Mouse (Mus musculus): ENCODE measurements around the gene Gcm1. TPM values are rescaled to one million over a fixed set of nuclear protein-coding genes. Genes with fewer than 3 reads are reported as not detected.

Gcm1 gene
- polyA plus RNA-seq, 1 experiment from 2014 or later, result not detected

GRCm38 (mm10) chr9:78103965-78104560 is 52.3 kb downstream of the Gcm1 start:
- peak overlapping the region; percentile 90 for H3K4me2 ChIP-seq
- no peaks in the 10 kb centered on the region for H3K27me3 ChIP-seq (replicated peaks)
- peak overlapping the region; percentile 99 for H3K27ac ChIP-seq
- ATAC-seq, result no peak
- peak overlapping the region; percentile 99; the same call in 1 of the 2 replicates for H3K9ac ChIP-seq
- peaks cover 60% of the 10 kb centered on the region for H3K36me3 ChIP-seq
- no peaks in the 10 kb centered on the region for H3K9me3 ChIP-seq (replicated peaks)
- H3K4me1 ChIP-seq, result peaks cover 60% of the 10 kb centered on the region
- H3K4me3 ChIP-seq, result peak overlapping the region; percentile 97
- 79% methylated on average over 8 of the region's 8 CpGs for WGBS (ENCODE audit: insufficient replicate concordance)

GRCm38 (mm10) chr9:78104973-78105372 is 53.2 kb downstream of the Gcm1 start:
- Histone ChIP-seq H3K9ac (peak overlapping the region; percentile 99), H3K4me1 (peaks cover 68% of the 10 kb centered on the region), H3K4me2 (peak overlapping the region; percentile 90), H3K27me3 (replicated peaks) (no peaks in the 10 kb centered on the region), H3K9me3 (replicated peaks) (no peaks in the 10 kb centered on the region), H3K27ac (peak overlapping the region; percentile 99), H3K4me3 (peak overlapping the region; percentile 97), H3K36me3 (peaks cover 51% of the 10 kb centered on the region)
- ATAC-seq, result peak; percentile 30; the same call in 1 of the 2 replicates
- 27% methylated on average over 6 of the region's 6 CpGs for WGBS (ENCODE audit: insufficient replicate concordance)

- Histone ChIP-seq H3K36me3 (peaks cover 46% of the 10 kb centered on the region), H3K4me2 (peak overlapping the region; percentile 90), H3K4me1 (peaks cover 72% of the 10 kb centered on the region), H3K9me3 (replicated peaks) (no peaks in the 10 kb centered on the region), H3K27ac (peak overlapping the region; percentile 99), H3K9ac (peak overlapping the region; percentile 99), H3K27me3 (replicated peaks) (no peaks in the 10 kb centered on the region), H3K4me3 (peak overlapping the region; percentile 97)
- WGBS (ENCODE audit: insufficient replicate concordance), result 17% methylated on average over 6 of the region's 6 CpGs
- peak; percentile 82 for ATAC-seq
Measured at GRCm38 (mm10) chr9:78105501-78105932, 53.8 kb downstream of the Gcm1 start.

- WGBS (ENCODE audit: insufficient replicate concordance), result 64% methylated on average over 4 of the region's 4 CpGs
- ATAC-seq, result no peak
- Histone ChIP-seq H3K4me3 (peak overlapping the region; percentile 97), H3K4me1 (peaks cover 63% of the 10 kb centered on the region), H3K27ac (peak overlapping the region; percentile 99), H3K4me2 (peak overlapping the region; percentile 90), H3K36me3 (peaks cover 33% of the 10 kb centered on the region), H3K27me3 (replicated peaks) (no peaks in the 10 kb centered on the region), H3K9me3 (replicated peaks) (no peaks in the 10 kb centered on the region), H3K9ac (peak overlapping the region; percentile 99)
Measured at GRCm38 (mm10) chr9:78106821-78107220, 55.1 kb downstream of the Gcm1 start.

- no peaks in the 10 kb centered on the region for H3K27me3 ChIP-seq (replicated peaks)
- H3K27ac ChIP-seq, result peak overlapping the region; percentile 99
- 0 out of 2 replicates have a peak, but pooled peaks have one; percentile 6 for ATAC-seq
- H3K9ac ChIP-seq, result peak overlapping the region; percentile 99
- peaks cover 59% of the 10 kb centered on the region for H3K4me1 ChIP-seq
- peak overlapping the region; percentile 97 for H3K4me3 ChIP-seq
- peaks cover 28% of the 10 kb centered on the region for H3K36me3 ChIP-seq
- H3K4me2 ChIP-seq, result peak overlapping the region; percentile 90
- no peaks in the 10 kb centered on the region for H3K9me3 ChIP-seq (replicated peaks)
- 14% methylated on average over 6 of the region's 6 CpGs for WGBS (ENCODE audit: insufficient replicate concordance)
Measured at GRCm38 (mm10) chr9:78107582-78107911, 55.8 kb downstream of the Gcm1 start.

GRCm38 (mm10) chr9:78107912-78108795 is 56.4 kb downstream of the Gcm1 start:
- Histone ChIP-seq H3K9me3 (replicated peaks) (no peaks in the 10 kb centered on the region), H3K4me2 (peak overlapping the region; percentile 90), H3K4me3 (peak overlapping the region; percentile 97), H3K4me1 (peaks cover 60% of the 10 kb centered on the region), H3K27me3 (replicated peaks) (no peaks in the 10 kb centered on the region), H3K9ac (peak overlapping the region; percentile 99), H3K27ac (peak overlapping the region; percentile 99), H3K36me3 (peaks cover 22% of the 10 kb centered on the region)
- WGBS (ENCODE audit: insufficient replicate concordance), result under 1% methylated on average over 82 of the region's 88 CpGs
- peak; percentile 76 for ATAC-seq

GRCm38 (mm10) chr9:78108796-78109239 is 57.1 kb downstream of the Gcm1 start, which contains the start of the genes Fbxo9 and Ick:
TSS of gene Fbxo9 (minus strand) at chr9:78109065.
TSS of gene Ick (plus strand) at chr9:78109192.
- H3K9me3 ChIP-seq (replicated peaks), result no peaks in the 10 kb centered on the region
- H3K4me3 ChIP-seq, result peak within 1 kb of the TSS; percentile 97
- peak; percentile 83 for ATAC-seq
- H3K9ac ChIP-seq, result peak within 1 kb of the TSS; percentile 99
- peaks cover 16% of the 10 kb centered on the region for H3K36me3 ChIP-seq
- H3K4me1 ChIP-seq, result peaks cover 54% of the 10 kb centered on the region
- under 1% methylated on average over 20 of the region's 20 CpGs for WGBS (ENCODE audit: insufficient replicate concordance)
- peak within 1 kb of the TSS; percentile 90 for H3K4me2 ChIP-seq
- H3K27me3 ChIP-seq (replicated peaks), result no peaks in the 10 kb centered on the region
- H3K27ac ChIP-seq, result peak within 1 kb of the TSS; percentile 99

- Histone ChIP-seq H3K4me3 (peak overlapping the region; percentile 97), H3K36me3 (peaks cover 7% of the 10 kb centered on the region), H3K27me3 (replicated peaks) (no peaks in the 10 kb centered on the region), H3K27ac (peak overlapping the region; percentile 99; the same call in 1 of the 2 replicates), H3K9ac (peak overlapping the region; percentile 57), H3K9me3 (replicated peaks) (no peaks in the 10 kb centered on the region), H3K4me1 (peaks cover 54% of the 10 kb centered on the region), H3K4me2 (peak overlapping the region; percentile 90)
- no peak for ATAC-seq
- 30% methylated on average over 5 of the region's 5 CpGs for WGBS (ENCODE audit: insufficient replicate concordance)
Measured at GRCm38 (mm10) chr9:78109656-78110055, 57.9 kb downstream of the Gcm1 start.

GRCm38 (mm10) chr9:78111456-78111855 is 59.7 kb downstream of the Gcm1 start:
- no peak overlapping the region for H3K4me3 ChIP-seq
- peaks cover 44% of the 10 kb centered on the region for H3K4me1 ChIP-seq
- H3K27ac ChIP-seq, result no peak overlapping the region

GRCm38 (mm10) chr9:78112770-78113537 is 61.2 kb downstream of the Gcm1 start:
- ATAC-seq, result peak; percentile 65
- H3K4me2 ChIP-seq, result peak overlapping the region; percentile 86
- 3% methylated on average over 47 of the region's 47 CpGs for WGBS (ENCODE audit: insufficient replicate concordance)
- H3K4me3 ChIP-seq, result peak overlapping the region; percentile 82
- H3K27ac ChIP-seq, result peak overlapping the region; percentile 86
- H3K9ac ChIP-seq, result peak overlapping the region; percentile 93
- H3K4me1 ChIP-seq, result peaks cover 46% of the 10 kb centered on the region
- H3K36me3 ChIP-seq, result no peaks in the 10 kb centered on the region
- H3K27me3 ChIP-seq (replicated peaks), result no peaks in the 10 kb centered on the region
- H3K9me3 ChIP-seq (replicated peaks), result no peaks in the 10 kb centered on the region

More at GRCm38 (mm10) chr9:78111456-78111855, 59.7 kb downstream of the Gcm1 start:
- 82% methylated on average over 2 of the region's 2 CpGs for WGBS (ENCODE audit: insufficient replicate concordance)
- Histone ChIP-seq H3K4me2 (no peak overlapping the region), H3K9ac (no peak overlapping the region), H3K9me3 (replicated peaks) (no peaks in the 10 kb centered on the region), H3K36me3 (peaks cover 4% of the 10 kb centered on the region), H3K27me3 (replicated peaks) (no peaks in the 10 kb centered on the region)
- no peak for ATAC-seq

- Histone ChIP-seq H3K4me2 (peak overlapping the region; percentile 86), H3K9ac (peak overlapping the region; percentile 93), H3K4me3 (peak overlapping the region; percentile 82), H3K36me3 (no peaks in the 10 kb centered on the region), H3K27me3 (replicated peaks) (no peaks in the 10 kb centered on the region), H3K27ac (peak overlapping the region; percentile 86), H3K4me1 (peaks cover 50% of the 10 kb centered on the region), H3K9me3 (replicated peaks) (no peaks in the 10 kb centered on the region)
- whole genome bisulfite sequencing (ENCODE audit: insufficient replicate concordance), result under 1% methylated on average over 14 of the region's 14 CpGs
- ATAC-seq, result no peak; the same call in 1 of the 2 replicates
Measured at GRCm38 (mm10) chr9:78113538-78113885, 61.8 kb downstream of the Gcm1 start.

All from liver, embryonic 12.5 days (tissue).